Mouse (Mus musculus) ES-Bruce4 (cell line): ENCODE results near the gene 6430548M08Rik. TPM values are rescaled to one million over a fixed set of nuclear protein-coding genes. Genes with fewer than 3 reads are reported as not detected.
A peak's percentile ranks its signal among the peaks of the same experiment; 100 is the strongest.

ENCODE experiments used
- H3K27ac ChIP-seq: 2 replicates; pipeline ENCODE4 v1.5.1; 2012; ENCODE audit warnings: low read length, inconsistent platforms; ENCODE audit not compliant: insufficient read depth
- H3K27me3 ChIP-seq: 2 replicates; pipeline ENCODE4 v1.6.1; 2012; ENCODE audit warnings: mild to moderate bottlenecking, low read length, inconsistent platforms; ENCODE audit not compliant: control insufficient read depth, poor library complexity, insufficient read depth, severe bottlenecking
- H3K36me3 ChIP-seq: 2 replicates; pipeline ENCODE4 v1.6.1; 2012; ENCODE audit warnings: inconsistent platforms, mild to moderate bottlenecking, low read length, moderate library complexity; ENCODE audit not compliant: control insufficient read depth, poor library complexity, insufficient read depth, severe bottlenecking
- H3K4me1 ChIP-seq: one replicate; pipeline ENCODE4 v1.8.1; 2011; ENCODE audit warnings: low read length; ENCODE audit not compliant: control insufficient read depth, insufficient read depth
- H3K4me3 ChIP-seq: 2 replicates; pipeline ENCODE4 v1.5.1; 2011; ENCODE audit warnings: low read depth, mild to moderate bottlenecking, low read length
- H3K9ac ChIP-seq: 2 replicates; pipeline ENCODE4 v1.6.1; 2012; ENCODE audit warnings: low read depth, mild to moderate bottlenecking, inconsistent platforms; ENCODE audit not compliant: poor library complexity, severe bottlenecking
- H3K9me3 ChIP-seq: replicated peaks from 2 replicates; pipeline ENCODE4 v1.6.1; 2012; ENCODE audit warnings: mild to moderate bottlenecking, low read length, inconsistent platforms; ENCODE audit not compliant: control insufficient read depth, poor library complexity, insufficient read depth, severe bottlenecking
- CTCF ChIP-seq: IDR thresholded peaks from one replicate; pipeline ENCODE4 v1.8.1; 2011; ENCODE audit warnings: low read depth, low read length
- EP300 ChIP-seq: IDR thresholded peaks from 2 replicates; pipeline ENCODE4 v1.6.1; 2011; ENCODE audit warnings: low read depth, low read length; ENCODE audit not compliant: insufficient read depth
- POLR2A ChIP-seq: IDR thresholded peaks from one replicate; pipeline ENCODE4 v1.8.1; 2011; ENCODE audit warnings: low read length; ENCODE audit not compliant: insufficient read depth
- polyA plus RNA-seq: library from polyadenylated mRNA; stranded (reverse); fragments of >200 nt; gene quantifications from 2 replicates; pipeline ENCODE4 v1.2.4, GENCODE M21; 2011; ENCODE audit warnings: low read depth; ENCODE audit not compliant: missing spikeins, insufficient read depth, insufficient read length

6430548M08Rik gene
- polyA plus RNA-seq, 1 experiment, result 0.18 TPM

- Histone ChIP-seq H3K9ac (no peak overlapping the region), H3K9me3 (no peaks in the 10 kb centered on the region), H3K4me3 (no peak overlapping the region), H3K27ac (no peak overlapping the region), H3K36me3 (no peaks in the 10 kb centered on the region), H3K4me1 (no peaks in the 10 kb centered on the region), H3K27me3 (no peaks in the 10 kb centered on the region)
- no peak for TF ChIP-seq EP300
- TF ChIP-seq CTCF, result no peak
- TF ChIP-seq POLR2A, result no peak
Measured at GRCm38 (mm10) chr8:120167821-120168220, 53.9 kb downstream of the 6430548M08Rik start.

DNA sequence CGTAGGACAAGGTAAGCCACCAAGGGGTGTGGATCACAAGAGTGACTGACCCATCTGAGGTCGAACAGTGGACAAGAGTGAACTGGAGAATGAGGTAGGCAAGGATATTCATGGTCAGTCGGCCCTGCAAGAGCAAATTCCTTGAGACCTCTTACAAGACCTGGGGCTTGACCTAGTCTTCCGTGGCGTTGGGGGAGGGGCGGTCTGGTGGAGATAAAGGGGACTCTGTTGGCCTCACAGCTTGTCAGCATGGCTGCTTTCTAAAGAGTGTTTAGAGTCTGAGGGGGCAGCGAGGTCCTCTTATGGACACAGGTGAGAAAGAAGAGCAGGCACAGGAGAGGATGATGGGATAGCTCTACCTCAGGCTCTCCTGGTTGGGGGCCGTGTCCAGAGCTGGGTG is 55.2 kb downstream of the 6430548M08Rik start:
- Histone ChIP-seq H3K9me3 (no peaks in the 10 kb centered on the region), H3K4me1 (no peaks in the 10 kb centered on the region), H3K27ac (no peak overlapping the region), H3K4me3 (no peak overlapping the region), H3K27me3 (no peaks in the 10 kb centered on the region), H3K36me3 (no peaks in the 10 kb centered on the region), H3K9ac (no peak overlapping the region)
- TF ChIP-seq EP300 (no peak), POLR2A (no peak), CTCF (no peak)

DNA sequence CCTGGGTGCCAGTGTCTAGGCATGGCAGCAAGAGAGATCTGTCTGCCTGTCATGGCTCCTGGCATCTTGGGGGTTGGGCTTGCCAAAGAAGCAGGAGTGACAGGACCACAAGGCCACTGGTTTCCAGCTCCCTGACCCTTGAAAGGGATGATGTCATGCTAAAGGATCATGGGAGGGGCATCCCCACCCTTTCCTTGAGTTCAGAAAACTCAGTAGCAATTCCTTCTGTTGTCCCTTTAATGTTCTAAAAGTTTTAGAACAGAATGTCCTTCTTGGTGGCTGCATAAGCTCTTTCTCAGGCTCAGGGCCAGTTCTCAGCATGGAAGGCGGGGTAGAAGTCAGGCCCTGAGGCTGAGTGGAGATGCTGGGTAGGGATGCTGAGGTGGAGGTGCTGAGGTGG is 59.2 kb downstream of the 6430548M08Rik start:
- no peak overlapping the region for H3K9ac ChIP-seq
- H3K4me3 ChIP-seq, result no peak overlapping the region
- H3K4me1 ChIP-seq, result peaks cover 3% of the 10 kb centered on the region
- H3K27me3 ChIP-seq, result no peaks in the 10 kb centered on the region
- no peaks in the 10 kb centered on the region for H3K36me3 ChIP-seq
- H3K9me3 ChIP-seq, result no peaks in the 10 kb centered on the region
- H3K27ac ChIP-seq, result no peak overlapping the region
- no peak for TF ChIP-seq EP300

DNA sequence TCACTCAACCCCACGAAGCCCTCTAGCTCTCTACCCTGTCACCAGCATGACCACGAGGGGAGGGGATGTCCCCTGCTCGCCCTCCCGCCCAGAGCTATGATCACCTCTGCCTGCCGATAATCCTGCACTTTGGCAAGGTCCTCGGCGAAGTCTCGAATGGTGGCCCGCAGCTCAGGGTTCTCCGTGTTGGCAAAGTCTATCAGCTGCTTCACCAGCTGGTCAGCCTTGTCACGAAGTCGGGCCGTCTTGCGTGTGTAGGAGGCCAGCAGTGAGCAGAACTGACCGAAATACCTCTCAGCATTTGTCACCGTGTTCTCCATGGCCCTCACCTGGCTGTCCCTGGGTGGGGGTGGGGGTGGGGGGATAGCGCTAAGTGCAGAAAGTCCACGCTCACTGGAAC is 60.7 kb downstream of the 6430548M08Rik start:
- no peak overlapping the region for H3K9ac ChIP-seq
- H3K36me3 ChIP-seq, result no peaks in the 10 kb centered on the region
- H3K27me3 ChIP-seq, result no peaks in the 10 kb centered on the region
- H3K4me1 ChIP-seq, result peaks cover 3% of the 10 kb centered on the region
- H3K9me3 ChIP-seq, result no peaks in the 10 kb centered on the region
- no peak overlapping the region for H3K27ac ChIP-seq
- no peak overlapping the region for H3K4me3 ChIP-seq
- TF ChIP-seq EP300 (no peak), CTCF (no peak), POLR2A (no peak)

GRCm38 (mm10) chr8:120176605-120177004 is 62.7 kb downstream of the 6430548M08Rik start:
- no peak overlapping the region for H3K4me3 ChIP-seq
- TF ChIP-seq POLR2A (no peak), EP300 (no peak), CTCF (no peak)
- peaks cover 3% of the 10 kb centered on the region for H3K4me1 ChIP-seq
- H3K9me3 ChIP-seq, result no peaks in the 10 kb centered on the region
- H3K27me3 ChIP-seq, result no peaks in the 10 kb centered on the region
- no peak overlapping the region for H3K27ac ChIP-seq
- H3K36me3 ChIP-seq, result no peaks in the 10 kb centered on the region
- H3K9ac ChIP-seq, result no peak overlapping the region

DNA sequence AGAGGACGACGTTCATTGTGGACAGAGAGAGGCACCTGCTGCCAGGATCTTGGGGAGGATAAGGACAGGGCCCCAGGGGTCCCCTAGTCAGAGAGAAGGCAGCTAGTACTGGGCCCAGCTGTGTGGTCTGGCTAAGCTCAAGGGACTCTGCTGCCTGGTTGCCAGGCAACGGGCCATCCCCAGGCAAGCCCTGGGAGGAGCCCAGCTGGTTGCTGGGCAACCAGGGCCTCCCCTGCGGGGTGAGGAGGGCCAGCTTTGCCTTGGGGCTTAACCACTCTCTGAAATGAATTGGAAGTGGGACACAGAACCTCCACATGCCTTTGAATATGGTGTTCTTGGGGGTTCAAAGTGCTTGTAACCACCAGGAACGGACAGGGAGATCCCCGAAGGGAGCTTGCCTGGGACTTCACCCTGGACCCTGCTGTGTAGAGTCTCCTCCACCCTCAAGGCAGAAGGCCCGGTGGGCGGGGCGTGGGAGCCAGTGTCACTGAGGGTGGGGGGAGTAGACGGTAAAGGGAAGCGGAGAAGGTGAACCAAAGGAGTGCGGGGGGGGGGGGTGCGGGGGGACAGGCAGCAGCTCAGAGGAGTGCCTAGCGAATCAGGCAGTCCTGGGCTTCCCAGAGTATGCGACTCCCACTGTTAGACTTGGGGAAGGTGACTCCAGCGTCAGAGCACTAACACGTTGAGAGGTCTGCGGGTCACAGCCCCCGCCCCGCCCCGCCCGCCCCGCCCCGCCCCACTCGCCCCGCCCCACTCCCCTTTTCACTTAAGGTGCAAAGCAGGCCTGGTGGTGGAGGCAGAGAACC is 63.6 kb downstream of the 6430548M08Rik start, which contains the start of gene Fam92b:
Gene Fam92b (minus strand): TSS at position 149 of the 806 bp plus-strand sequence.
- H3K36me3 ChIP-seq, result no peaks in the 10 kb centered on the region
- no peaks in the 10 kb centered on the region for H3K27me3 ChIP-seq
- H3K9ac ChIP-seq, result no peak within 1 kb of the TSS
- H3K4me1 ChIP-seq, result peaks cover 3% of the 10 kb centered on the region
- no peaks in the 10 kb centered on the region for H3K9me3 ChIP-seq
- 0 out of 2 replicates have a peak within 1 kb of the TSS, but pooled peaks have one; percentile 33 for H3K27ac ChIP-seq
- TF ChIP-seq POLR2A (no peak), EP300 (0 out of 2 replicates have a peak, but pooled peaks have one; percentile 29), CTCF (no peak)
- peak within 1 kb of the TSS; percentile 19; the same call in 1 of the 2 replicates for H3K4me3 ChIP-seq
